Mouse (Mus musculus): ENCODE measurements around the gene Ankrd52. TPM values are rescaled to one million over a fixed set of nuclear protein-coding genes. Genes with fewer than 3 reads are reported as not detected.

Ankrd52 gene
- polyA plus RNA-seq, 1 experiment from 2014 or later: 12.7 TPM

GRCm38 (mm10) chr10:128344568-128345275 lies 32.2 kb upstream of the Ankrd52 start:
- Histone ChIP-seq H3K27ac (peak overlapping the region; percentile 67), H3K4me3 (peak overlapping the region; percentile 43)
- WGBS: 23% methylated on average over 7 of the region's 7 CpGs

GRCm38 (mm10) chr10:128347541-128347940 lies 29.4 kb upstream of the Ankrd52 start:
- no peaks in the 10 kb centered on the region for H3K9me3 ChIP-seq
- H3K27me3 ChIP-seq (ENCODE audit: insufficient read depth, poor library complexity, severe bottlenecking): no peaks in the 10 kb centered on the region
- H3K27ac ChIP-seq: no peak overlapping the region
- peaks cover 35% of the 10 kb centered on the region for H3K36me3 ChIP-seq
- H3K4me1 ChIP-seq: peaks cover 25% of the 10 kb centered on the region
- no peak overlapping the region for H3K4me3 ChIP-seq
- WGBS: 92% methylated on average over 8 of the region's 8 CpGs
- DNase-seq (ENCODE audit: low spot score): no peak

More at GRCm38 (mm10) chr10:128344568-128345275, 32.2 kb upstream of the Ankrd52 start:
- peak; percentile 96 for DNase-seq (ENCODE audit: low spot score)
- H3K9me3 ChIP-seq: no peaks in the 10 kb centered on the region
- peaks cover 40% of the 10 kb centered on the region for H3K4me1 ChIP-seq
- peaks cover 15% of the 10 kb centered on the region; the same call in 1 of the 2 replicates for H3K36me3 ChIP-seq
- H3K27me3 ChIP-seq (ENCODE audit: insufficient read depth, poor library complexity, severe bottlenecking): no peaks in the 10 kb centered on the region

GRCm38 (mm10) chr10:128358796-128359195 lies 18.1 kb upstream of the Ankrd52 start:
- Histone ChIP-seq H3K36me3 (peaks cover 95% of the 10 kb centered on the region), H3K9me3 (no peaks in the 10 kb centered on the region), H3K4me1 (no peaks in the 10 kb centered on the region), H3K4me3 (no peak overlapping the region), H3K27me3 (ENCODE audit: insufficient read depth, poor library complexity, severe bottlenecking) (no peaks in the 10 kb centered on the region), H3K27ac (no peak overlapping the region)
- no peak for DNase-seq (ENCODE audit: low spot score)
- 47% methylated on average over 2 of the region's 2 CpGs for WGBS

DNA sequence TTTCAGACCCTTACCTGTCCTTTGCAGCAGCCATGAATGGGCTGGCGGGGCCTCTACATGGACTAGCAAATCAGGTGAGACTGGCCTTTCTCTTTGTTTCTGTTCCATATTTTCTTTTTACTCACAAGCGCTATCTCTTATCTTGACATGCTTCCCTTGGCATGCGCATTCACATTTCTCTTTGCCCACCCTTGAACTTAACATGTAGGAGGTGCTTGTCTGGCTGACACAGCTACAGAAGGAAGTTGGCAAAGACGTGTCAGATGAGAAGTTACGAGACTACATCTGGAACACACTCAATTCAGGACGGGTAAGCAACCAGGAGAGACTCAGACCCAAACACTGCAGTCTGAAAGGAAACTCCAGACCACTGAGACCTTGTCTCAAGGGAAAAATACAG lies 17.7 kb upstream of the Ankrd52 start:
- Histone ChIP-seq H3K36me3 (peaks cover 92% of the 10 kb centered on the region), H3K27me3 (ENCODE audit: insufficient read depth, poor library complexity, severe bottlenecking) (no peaks in the 10 kb centered on the region), H3K9me3 (no peaks in the 10 kb centered on the region), H3K4me3 (no peak overlapping the region), H3K4me1 (no peaks in the 10 kb centered on the region), H3K27ac (no peak overlapping the region)
- DNase-seq (ENCODE audit: low spot score): no peak
- WGBS: 80% methylated on average over 6 of the region's 6 CpGs

DNA sequence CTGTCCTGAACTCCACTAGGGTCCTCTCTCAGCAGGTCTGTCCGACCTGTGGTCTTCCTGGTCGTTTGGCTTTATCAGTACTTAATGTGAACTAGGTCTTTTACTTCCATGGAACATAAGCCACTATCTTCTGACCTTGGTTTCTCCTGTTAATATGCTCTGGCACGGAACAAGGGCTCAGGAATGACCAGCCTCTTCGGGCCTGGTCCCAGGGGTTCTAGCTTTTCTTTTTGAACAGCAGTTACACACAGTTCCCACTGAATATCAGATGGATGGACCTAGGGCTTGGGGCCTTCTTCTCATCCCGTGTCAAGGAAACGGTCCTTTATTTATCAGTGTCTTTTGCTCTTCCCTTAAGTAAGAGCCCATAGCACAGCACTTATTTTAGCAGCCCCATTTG lies 15.1 kb upstream of the Ankrd52 start:
- Histone ChIP-seq H3K4me1 (no peaks in the 10 kb centered on the region), H3K27ac (no peak overlapping the region), H3K4me3 (no peak overlapping the region), H3K27me3 (ENCODE audit: insufficient read depth, poor library complexity, severe bottlenecking) (no peaks in the 10 kb centered on the region), H3K9me3 (no peaks in the 10 kb centered on the region), H3K36me3 (peaks cover 80% of the 10 kb centered on the region)
- no peak for DNase-seq (ENCODE audit: low spot score)
- 84% methylated on average over 6 of the region's 6 CpGs for WGBS

- no peak overlapping the region for H3K4me3 ChIP-seq
- no peak for DNase-seq (ENCODE audit: low spot score)
- H3K27me3 ChIP-seq (ENCODE audit: insufficient read depth, poor library complexity, severe bottlenecking): no peaks in the 10 kb centered on the region
- H3K27ac ChIP-seq: no peak overlapping the region
- H3K4me1 ChIP-seq: peaks cover 2% of the 10 kb centered on the region; the same call in 1 of the 2 replicates
- H3K36me3 ChIP-seq: peaks cover 73% of the 10 kb centered on the region
- H3K9me3 ChIP-seq: no peaks in the 10 kb centered on the region
- 53% methylated on average over 3 of the region's 3 CpGs for WGBS
Measured at GRCm38 (mm10) chr10:128362568-128362967, 14.3 kb upstream of the Ankrd52 start.

GRCm38 (mm10) chr10:128367899-128368401 lies 9.0 kb upstream of the Ankrd52 start:
- Histone ChIP-seq H3K9me3 (no peaks in the 10 kb centered on the region), H3K4me1 (peaks cover 23% of the 10 kb centered on the region), H3K27me3 (ENCODE audit: insufficient read depth, poor library complexity, severe bottlenecking) (no peaks in the 10 kb centered on the region), H3K4me3 (peak overlapping the region; percentile 80), H3K36me3 (peaks cover 19% of the 10 kb centered on the region), H3K27ac (peak overlapping the region; percentile 86)
- WGBS: 17% methylated on average over 19 of the region's 19 CpGs
- no peak for DNase-seq (ENCODE audit: low spot score)

DNA sequence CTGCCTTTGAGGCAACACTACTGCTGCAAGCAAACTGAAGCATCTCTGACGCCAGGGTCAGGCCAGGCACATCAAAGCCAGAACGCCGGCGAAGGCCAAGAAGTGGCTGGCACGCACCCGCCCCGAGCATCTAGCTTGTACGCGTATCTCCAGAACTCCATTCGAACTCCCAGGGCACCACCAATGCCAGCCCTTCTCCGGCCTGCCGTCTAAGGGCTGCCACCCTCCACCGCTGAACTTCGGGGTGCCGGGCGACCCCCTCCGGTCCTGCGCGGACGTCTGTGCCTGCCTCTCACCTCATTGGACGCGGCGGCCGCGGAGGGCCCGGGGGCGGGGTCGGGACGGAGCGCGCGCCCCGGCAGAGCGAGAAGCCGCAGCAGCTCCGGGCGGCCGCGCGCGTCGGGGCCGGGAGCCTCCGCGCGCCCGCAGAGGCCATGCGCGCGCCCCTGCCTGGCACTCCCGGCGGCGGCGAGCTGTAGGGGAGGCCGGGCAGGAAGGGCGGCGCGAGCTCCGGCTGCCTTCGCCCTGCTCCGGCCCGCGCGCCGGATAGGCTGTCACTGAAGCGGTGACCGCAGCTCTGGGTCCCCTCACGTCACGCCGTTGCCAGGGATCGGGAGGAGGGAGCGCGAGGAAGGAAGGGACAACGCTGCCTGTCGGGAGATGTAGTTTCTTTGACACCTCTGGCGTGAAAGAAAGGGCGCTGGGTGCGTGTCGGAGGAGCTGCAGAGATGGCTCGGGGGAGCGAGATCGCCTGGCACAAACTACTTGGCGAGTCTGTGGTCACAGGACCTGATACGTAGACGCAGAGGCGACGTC lies 8.3 kb upstream of the Ankrd52 start, which contains the start of gene Coq10a:
Coq10a (minus strand) TSS at position 596 of the 816 bp plus-strand sequence.
- Histone ChIP-seq H3K4me3 (peak within 1 kb of the TSS; percentile 80), H3K9me3 (no peaks in the 10 kb centered on the region), H3K27ac (peak within 1 kb of the TSS; percentile 86), H3K27me3 (ENCODE audit: insufficient read depth, poor library complexity, severe bottlenecking) (no peaks in the 10 kb centered on the region), H3K4me1 (peaks cover 29% of the 10 kb centered on the region), H3K36me3 (peaks cover 13% of the 10 kb centered on the region)
- peak; percentile 96 for DNase-seq (ENCODE audit: low spot score)
- WGBS: under 1% methylated on average over 87 of the region's 87 CpGs

- Histone ChIP-seq H3K27me3 (ENCODE audit: insufficient read depth, poor library complexity, severe bottlenecking) (no peaks in the 10 kb centered on the region), H3K36me3 (peaks cover 11% of the 10 kb centered on the region), H3K4me3 (peak overlapping the region; percentile 80), H3K27ac (peak overlapping the region; percentile 86), H3K9me3 (no peaks in the 10 kb centered on the region), H3K4me1 (peaks cover 29% of the 10 kb centered on the region)
- DNase-seq (ENCODE audit: low spot score): no peak
- 6% methylated on average over 9 of the region's 9 CpGs for whole genome bisulfite sequencing
Measured at GRCm38 (mm10) chr10:128369218-128369543, 7.7 kb upstream of the Ankrd52 start.

DNA sequence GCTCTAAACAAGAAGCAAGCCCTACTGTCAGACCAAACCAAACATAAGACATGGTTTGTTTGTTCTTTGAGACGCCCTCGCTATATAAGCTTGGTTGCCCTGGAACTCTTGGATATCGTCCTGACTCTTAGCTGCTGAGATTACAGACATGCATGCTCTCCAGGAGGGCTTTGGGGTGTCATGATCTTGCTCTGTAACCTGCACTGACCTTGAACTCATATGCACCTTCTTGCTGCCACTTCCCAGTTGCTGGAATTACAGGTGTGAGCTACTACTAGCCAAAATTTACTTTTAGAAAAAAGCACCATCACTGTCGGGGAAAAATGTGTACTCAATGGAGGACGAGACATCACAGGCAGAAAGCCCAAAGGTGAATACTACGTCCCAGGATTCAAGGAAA lies 7.3 kb upstream of the Ankrd52 start:
- peaks cover 9% of the 10 kb centered on the region for H3K36me3 ChIP-seq
- no peaks in the 10 kb centered on the region for H3K27me3 ChIP-seq (ENCODE audit: insufficient read depth, poor library complexity, severe bottlenecking)
- no peaks in the 10 kb centered on the region for H3K9me3 ChIP-seq
- 76% methylated on average over 6 of the region's 6 CpGs for WGBS
- H3K4me3 ChIP-seq: peak overlapping the region; percentile 80
- H3K27ac ChIP-seq: peak overlapping the region; percentile 86
- H3K4me1 ChIP-seq: peaks cover 29% of the 10 kb centered on the region
- no peak for DNase-seq (ENCODE audit: low spot score)

- Histone ChIP-seq H3K4me3 (no peak overlapping the region), H3K36me3 (peaks cover 6% of the 10 kb centered on the region), H3K27ac (no peak overlapping the region), H3K9me3 (no peaks in the 10 kb centered on the region), H3K4me1 (peaks cover 29% of the 10 kb centered on the region), H3K27me3 (ENCODE audit: insufficient read depth, poor library complexity, severe bottlenecking) (no peaks in the 10 kb centered on the region)
- 61% methylated on average over 5 of the region's 6 CpGs for WGBS
- DNase-seq (ENCODE audit: low spot score): no peak
Measured at GRCm38 (mm10) chr10:128370021-128370420, 6.9 kb upstream of the Ankrd52 start.

- Histone ChIP-seq H3K27ac (no peak overlapping the region), H3K4me1 (peaks cover 29% of the 10 kb centered on the region), H3K36me3 (peaks cover under 1% of the 10 kb centered on the region; the same call in 1 of the 2 replicates), H3K4me3 (no peak overlapping the region), H3K9me3 (no peaks in the 10 kb centered on the region), H3K27me3 (ENCODE audit: insufficient read depth, poor library complexity, severe bottlenecking) (no peaks in the 10 kb centered on the region)
- DNase-seq (ENCODE audit: low spot score): no peak
- WGBS: 54% methylated on average over 4 of the region's 4 CpGs
Measured at GRCm38 (mm10) chr10:128370601-128371000, 6.3 kb upstream of the Ankrd52 start.

- H3K9me3 ChIP-seq: no peaks in the 10 kb centered on the region
- H3K27ac ChIP-seq: no peak overlapping the region
- H3K4me3 ChIP-seq: no peak overlapping the region
- DNase-seq (ENCODE audit: low spot score): no peak
- H3K36me3 ChIP-seq: no peaks in the 10 kb centered on the region
- WGBS: 80% methylated on average over 5 of the region's 5 CpGs
- H3K27me3 ChIP-seq (ENCODE audit: insufficient read depth, poor library complexity, severe bottlenecking): no peaks in the 10 kb centered on the region
- H3K4me1 ChIP-seq: peaks cover 40% of the 10 kb centered on the region
Measured at GRCm38 (mm10) chr10:128372142-128372541, 4.8 kb upstream of the Ankrd52 start.

Data from heart, embryonic 10.5 days (tissue).